Mouse (Mus musculus) forebrain, postnatal 0 days (tissue): Measurements from ENCODE around the gene Kcnc3. TPM values are rescaled to one million over a fixed set of nuclear protein-coding genes. Genes with fewer than 3 reads are reported as not detected.

Experiments used
- ATAC-seq: fragments of 200-750 bp; cut with Nextera tagmentation; 2 replicates; pipeline ENCODE4 v1.8.0; 2017; ENCODE audit warnings: mild to moderate bottlenecking, moderate library complexity
- DNase-seq: peaks from one replicate; pipeline ENCODE4 v3.0.0-alpha.2; 2015
- H3K27ac ChIP-seq: fragments of 300-500 bp; sonication (generic); 2 replicates; pipeline ENCODE4 v1.5.1; 2014; ENCODE audit warnings: low read depth, mild to moderate bottlenecking, antibody characterized with exemption, low read length, moderate library complexity, mixed read lengths
- H3K27me3 ChIP-seq: fragments of 300-500 bp; sonication (generic); 2 replicates; pipeline ENCODE4 v1.6.1; 2014; ENCODE audit warnings: mild to moderate bottlenecking, low read length, mixed read lengths; ENCODE audit not compliant: insufficient read depth
- H3K36me3 ChIP-seq: fragments of 300-500 bp; sonication (generic); 2 replicates; pipeline ENCODE4 v1.6.1; 2014; ENCODE audit warnings: mild to moderate bottlenecking, moderate library complexity; ENCODE audit not compliant: insufficient read depth
- H3K4me1 ChIP-seq: fragments of 300-500 bp; sonication (generic); 2 replicates; pipeline ENCODE4 v1.6.1; 2014; ENCODE audit warnings: antibody characterized with exemption; ENCODE audit not compliant: insufficient read depth
- H3K4me2 ChIP-seq: fragments of 300-500 bp; sonication (generic); 2 replicates; pipeline ENCODE4 v1.6.1; 2014; ENCODE audit warnings: low read depth, mild to moderate bottlenecking, moderate library complexity
- H3K4me3 ChIP-seq: fragments of 300-500 bp; sonication (generic); 2 replicates; pipeline ENCODE4 v1.5.1; 2014; ENCODE audit warnings: low read depth, low read length, mixed read lengths
- H3K9ac ChIP-seq: fragments of 300-500 bp; sonication (generic); 2 replicates; pipeline ENCODE4 v1.6.1; 2014; ENCODE audit warnings: mild to moderate bottlenecking
- H3K9me3 ChIP-seq: fragments of 300-500 bp; sonication (generic); 2 replicates; pipeline ENCODE4 v1.6.1; 2016; ENCODE audit warnings: low read length
- CTCF ChIP-seq: sonication (generic); IDR thresholded peaks from 2 replicates; pipeline ENCODE4 v1.5.1; 2016; ENCODE audit warnings: antibody characterized with exemption, control low read depth, low read depth
- WGBS: fragments of 180-500 bp; shearing (Covaris S2); extraction: QIAGEN DNeasy Blood & Tissue Kit; methylation state at CpG from one replicate; pipeline ENCODE4 v1.1.7; 2014; 5-methylcytosine and 5-hydroxymethylcytosine counted together
- polyA plus RNA-seq: library from polyadenylated mRNA; unstranded; fragments of >200 nt; fragmentation: Nextera tagmentation; extraction: Ambion mirVana; gene quantifications from 2 replicates; pipeline ENCODE4 v1.2.1, GENCODE M21; 2015
- total RNA-seq: library from RNA; depleted of rRNA; stranded (reverse); fragments of >200 nt; gene quantifications from 2 replicates; pipeline ENCODE4 v1.2.3, GENCODE M21; 2014

Kcnc3 gene
- total and polyA plus RNA-seq, 2 experiments from 2014 or later = 5.2 to 6.0 TPM

GRCm38 (mm10) chr7:44581637-44582036 lies 8.8 kb upstream of the Kcnc3 start:
- H3K36me3 ChIP-seq = no peaks in the 10 kb centered on the region
- H3K4me2 ChIP-seq = no peak overlapping the region
- no peaks in the 10 kb centered on the region for H3K27me3 ChIP-seq
- ATAC-seq = no peak
- no peak for DNase-seq
- no peak overlapping the region for H3K4me3 ChIP-seq
- H3K4me1 ChIP-seq = no peaks in the 10 kb centered on the region
- no peaks in the 10 kb centered on the region for H3K9me3 ChIP-seq
- 79% methylated on average over 6 of the region's 6 CpGs for WGBS
- H3K9ac ChIP-seq = no peak overlapping the region
- no peak overlapping the region for H3K27ac ChIP-seq
- TF ChIP-seq CTCF = no peak

- H3K9me3 ChIP-seq = no peaks in the 10 kb centered on the region
- no peaks in the 10 kb centered on the region for H3K27me3 ChIP-seq
- no peaks in the 10 kb centered on the region for H3K36me3 ChIP-seq
- WGBS = 81% methylated on average over 5 of the region's 5 CpGs
- H3K4me1 ChIP-seq = peaks cover 8% of the 10 kb centered on the region; the same call in 1 of the 2 replicates
- TF ChIP-seq CTCF = no peak
- H3K27ac ChIP-seq = no peak overlapping the region
- H3K4me3 ChIP-seq = no peak overlapping the region
- H3K4me2 ChIP-seq = no peak overlapping the region
- no peak overlapping the region for H3K9ac ChIP-seq
- ATAC-seq (no peak), DNase-seq (no peak)
These were observed 7.8 kb upstream of the Kcnc3 start for GRCm38 (mm10) chr7:44582709-44583108.

- ATAC-seq (no peak), DNase-seq (no peak)
- no peaks in the 10 kb centered on the region for H3K9me3 ChIP-seq
- no peak for TF ChIP-seq CTCF
- no peak overlapping the region for H3K4me3 ChIP-seq
- peaks cover 8% of the 10 kb centered on the region; the same call in 1 of the 2 replicates for H3K4me1 ChIP-seq
- H3K36me3 ChIP-seq = no peaks in the 10 kb centered on the region
- no peak overlapping the region for H3K27ac ChIP-seq
- no peak overlapping the region for H3K9ac ChIP-seq
- H3K27me3 ChIP-seq = no peaks in the 10 kb centered on the region
- WGBS = 100% methylated on average over 1 of the region's 1 CpGs
- no peak overlapping the region for H3K4me2 ChIP-seq
These were observed 7.3 kb upstream of the Kcnc3 start for GRCm38 (mm10) chr7:44583146-44583545.

GRCm38 (mm10) chr7:44584265-44584804 lies 6.1 kb upstream of the Kcnc3 start:
- no peak overlapping the region for H3K4me3 ChIP-seq

GRCm38 (mm10) chr7:44584921-44585320 lies 5.5 kb upstream of the Kcnc3 start:
- no peak overlapping the region for H3K4me2 ChIP-seq

More at GRCm38 (mm10) chr7:44584265-44584804, 6.1 kb upstream of the Kcnc3 start:
- H3K4me2 ChIP-seq = no peak overlapping the region
- ATAC-seq = no peak
- no peaks in the 10 kb centered on the region for H3K36me3 ChIP-seq
- 91% methylated on average over 4 of the region's 4 CpGs for WGBS
- H3K27ac ChIP-seq = no peak overlapping the region
- H3K9me3 ChIP-seq = no peaks in the 10 kb centered on the region
- no peak for TF ChIP-seq CTCF
- H3K4me1 ChIP-seq = peaks cover 9% of the 10 kb centered on the region; the same call in 1 of the 2 replicates
- H3K9ac ChIP-seq = no peak overlapping the region
- H3K27me3 ChIP-seq = no peaks in the 10 kb centered on the region
- no peak for DNase-seq

GRCm38 (mm10) chr7:44585606-44586005 lies 4.9 kb upstream of the Kcnc3 start:
- no peak overlapping the region for H3K27ac ChIP-seq
- ATAC-seq (no peak), DNase-seq (no peak)
- H3K9me3 ChIP-seq = no peaks in the 10 kb centered on the region
- peaks cover 16% of the 10 kb centered on the region; the same call in 1 of the 2 replicates for H3K4me1 ChIP-seq
- WGBS = 92% methylated on average over 6 of the region's 6 CpGs
- H3K4me2 ChIP-seq = no peak overlapping the region
- no peak overlapping the region for H3K4me3 ChIP-seq
- H3K9ac ChIP-seq = no peak overlapping the region
- no peaks in the 10 kb centered on the region for H3K27me3 ChIP-seq
- TF ChIP-seq CTCF = no peak
- H3K36me3 ChIP-seq = no peaks in the 10 kb centered on the region

More at GRCm38 (mm10) chr7:44584921-44585320, 5.5 kb upstream of the Kcnc3 start:
- H3K36me3 ChIP-seq = no peaks in the 10 kb centered on the region
- H3K9me3 ChIP-seq = no peaks in the 10 kb centered on the region
- no peak for DNase-seq
- H3K9ac ChIP-seq = no peak overlapping the region
- H3K4me1 ChIP-seq = peaks cover 13% of the 10 kb centered on the region; the same call in 1 of the 2 replicates
- no peak for TF ChIP-seq CTCF
- no peak for ATAC-seq
- H3K27me3 ChIP-seq = no peaks in the 10 kb centered on the region
- H3K27ac ChIP-seq = no peak overlapping the region
- H3K4me3 ChIP-seq = no peak overlapping the region
- 85% methylated on average over 6 of the region's 6 CpGs for WGBS

GRCm38 (mm10) chr7:44586518-44586917 lies 3.9 kb upstream of the Kcnc3 start:
- no peaks in the 10 kb centered on the region for H3K9me3 ChIP-seq
- H3K36me3 ChIP-seq = no peaks in the 10 kb centered on the region
- H3K4me2 ChIP-seq = peak overlapping the region; percentile 97
- peaks cover 16% of the 10 kb centered on the region; the same call in 1 of the 2 replicates for H3K4me1 ChIP-seq
- peak overlapping the region; percentile 68 for H3K27ac ChIP-seq
- DNase-seq (peak; percentile 91), ATAC-seq (peak; percentile 17; the same call in 1 of the 2 replicates)
- peak overlapping the region; percentile 57 for H3K9ac ChIP-seq
- no peak for TF ChIP-seq CTCF
- WGBS = 10% methylated on average over 19 of the region's 19 CpGs
- H3K27me3 ChIP-seq = no peaks in the 10 kb centered on the region
- H3K4me3 ChIP-seq = peak overlapping the region; percentile 50
